Mouse (Mus musculus): ENCODE measurements around the gene Tubb1.

Tubb1 gene

DNA sequence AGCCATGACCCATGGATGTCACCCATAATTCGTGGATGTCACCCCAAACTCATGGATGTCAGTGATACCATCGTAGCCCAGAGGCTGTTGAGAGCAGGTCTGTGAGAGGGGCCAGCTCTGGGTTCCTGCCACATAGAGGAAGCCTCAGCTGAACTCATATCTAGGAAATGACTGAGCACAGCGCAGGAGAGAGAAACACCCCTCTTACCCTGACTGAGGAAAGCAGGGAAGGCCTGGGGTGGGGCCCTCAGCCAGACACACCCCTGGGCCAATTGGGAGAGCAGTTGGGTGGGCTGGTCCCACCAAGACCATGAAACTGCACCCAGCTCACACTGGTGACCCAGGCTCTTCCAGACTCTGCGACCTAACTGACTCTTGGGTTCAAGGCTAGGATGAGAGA, at the start of gene Tubb1:
TSS of gene Tubb1 (plus strand) at position 343 of the 400 bp plus-strand sequence.
- DNase-seq (ENCODE audit: low spot score in 2 of 2): no peak

DNA sequence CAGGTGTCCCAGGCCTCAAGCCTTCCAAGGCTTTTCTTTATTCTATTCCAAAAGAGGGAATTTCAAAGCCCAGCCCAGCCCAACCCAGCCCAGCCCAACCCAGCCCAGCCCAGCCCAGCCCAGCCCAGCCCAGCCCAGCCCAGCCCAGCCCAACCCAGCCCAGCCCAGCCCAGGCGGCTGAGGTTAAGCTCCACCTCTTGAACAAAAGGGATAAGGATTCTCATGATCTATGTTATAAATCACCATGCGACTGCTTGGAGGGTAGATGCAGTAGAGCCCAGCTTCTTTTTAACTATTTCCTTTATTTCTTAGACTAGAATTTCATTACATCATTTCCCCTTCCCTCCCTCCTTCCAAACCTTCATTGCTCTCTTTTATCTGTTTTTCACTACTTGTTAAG, 40.3 kb upstream of the Tubb1 start:
- no peak for DNase-seq (ENCODE audit: low spot score in 2 of 2)

DNA sequence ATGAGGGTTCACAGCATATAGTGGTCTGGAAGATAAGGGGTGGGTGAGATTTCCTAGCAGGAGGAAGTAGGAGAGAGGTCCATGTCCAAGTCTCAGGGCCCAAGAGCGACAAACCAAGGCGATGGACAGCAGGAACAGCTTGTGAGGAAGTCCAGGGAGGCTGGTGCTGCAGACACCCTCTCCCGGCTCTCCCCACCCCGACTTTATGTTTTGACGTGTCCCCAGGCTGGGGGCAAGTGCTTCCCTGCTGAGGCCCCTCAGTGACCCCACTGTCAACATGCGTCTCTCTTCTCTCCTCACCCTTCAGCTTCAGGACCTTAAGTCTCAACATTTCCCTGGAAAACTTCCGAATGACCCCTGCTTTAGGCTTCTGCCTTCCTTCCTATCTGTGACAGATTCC, 37.4 kb upstream of the Tubb1 start:
- no peak for DNase-seq (ENCODE audit: low spot score in 2 of 2)

DNA sequence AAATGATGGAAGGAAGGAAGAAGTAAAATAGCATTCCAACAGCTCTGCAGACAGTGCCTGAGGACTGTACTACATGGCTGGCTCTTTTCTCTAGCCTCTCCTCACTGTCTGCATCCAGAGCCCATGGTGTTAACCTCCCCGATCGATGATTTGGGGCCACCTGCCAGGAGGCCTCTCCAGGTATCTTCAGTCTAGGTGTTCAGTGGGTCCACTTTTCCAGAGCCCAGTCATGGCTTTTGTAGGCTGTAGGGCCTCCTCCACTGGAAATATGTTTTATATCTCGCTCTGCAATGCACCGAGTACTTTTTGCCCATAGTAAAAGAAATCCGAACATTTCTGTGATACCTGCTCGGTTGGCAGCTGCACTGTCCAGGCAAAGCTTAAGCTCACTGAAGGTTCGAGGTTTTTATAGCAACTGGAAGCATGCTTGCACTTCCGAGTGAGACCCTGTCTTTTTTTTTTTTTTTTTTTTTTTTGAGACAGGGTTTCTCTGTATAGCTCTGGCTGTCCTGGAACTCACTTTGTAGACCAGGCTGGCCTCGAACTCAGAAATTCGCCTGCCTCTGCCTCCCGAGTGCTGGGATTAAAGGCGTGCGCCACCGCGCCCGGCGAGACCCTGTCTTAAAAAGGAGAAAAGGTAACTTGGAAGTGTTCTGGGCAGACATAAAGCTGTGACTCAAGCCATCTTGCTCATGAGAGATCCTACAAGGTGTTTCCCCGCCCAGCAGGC, 35.3 kb upstream of the Tubb1 start:
- DNase-seq (ENCODE audit: low spot score in 2 of 2): no peak

DNA sequence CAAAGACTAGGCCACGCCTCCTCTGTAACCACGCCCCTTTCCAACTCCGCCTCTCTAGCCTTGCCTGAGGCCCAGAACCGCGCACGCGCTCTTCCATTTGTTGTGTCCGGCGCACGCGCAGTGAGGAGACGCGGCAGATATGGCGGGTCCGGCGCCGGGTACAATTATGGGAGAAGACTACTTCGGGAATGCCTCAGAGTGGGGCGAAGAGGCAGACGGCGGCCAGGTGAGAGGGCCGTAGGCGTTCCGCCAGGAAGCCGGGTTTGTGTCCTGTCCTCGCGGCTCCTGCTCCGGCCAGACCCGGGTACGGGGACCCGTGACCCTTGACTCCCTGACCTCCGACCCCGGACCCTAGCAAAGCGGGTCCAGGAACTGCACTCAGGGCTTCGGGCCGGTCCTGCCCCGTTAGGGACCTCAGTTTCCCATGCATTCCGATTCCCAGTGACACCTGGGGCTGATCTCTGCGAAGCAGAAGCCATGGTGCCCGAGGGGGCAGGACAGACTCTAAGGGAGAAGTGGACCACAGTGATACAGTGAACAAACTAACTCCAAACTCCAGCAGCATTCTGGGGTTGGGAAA, 34.7 kb upstream of the Tubb1 start, which contains the start of gene Nelfcd:
TSS of gene Nelfcd (plus strand) at position 74 of the 580 bp plus-strand sequence.
- peak; percentile 89 to 96 for DNase-seq (ENCODE audit: low spot score in 2 of 2)

DNA sequence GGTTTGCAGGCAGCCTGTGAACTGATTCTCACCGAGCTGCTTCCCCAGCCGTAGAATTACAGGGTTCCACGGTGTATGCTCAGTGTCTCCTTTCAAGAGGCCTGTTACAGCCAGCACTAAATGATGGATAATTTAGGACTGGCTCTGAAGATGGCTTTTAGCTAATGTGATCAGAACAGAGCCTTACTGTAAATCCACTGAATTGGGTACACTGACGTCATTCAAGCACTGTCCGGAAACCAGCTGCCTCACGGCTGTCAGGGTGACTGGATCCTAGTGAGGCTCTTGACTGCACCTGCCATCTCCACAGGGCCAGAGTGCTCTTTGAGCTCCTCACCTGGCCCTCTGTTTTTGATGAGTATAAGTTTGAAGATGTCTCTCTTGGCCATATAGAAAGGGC, 29.4 kb upstream of the Tubb1 start:
- DNase-seq (ENCODE audit: low spot score in 2 of 2): no peak

DNA sequence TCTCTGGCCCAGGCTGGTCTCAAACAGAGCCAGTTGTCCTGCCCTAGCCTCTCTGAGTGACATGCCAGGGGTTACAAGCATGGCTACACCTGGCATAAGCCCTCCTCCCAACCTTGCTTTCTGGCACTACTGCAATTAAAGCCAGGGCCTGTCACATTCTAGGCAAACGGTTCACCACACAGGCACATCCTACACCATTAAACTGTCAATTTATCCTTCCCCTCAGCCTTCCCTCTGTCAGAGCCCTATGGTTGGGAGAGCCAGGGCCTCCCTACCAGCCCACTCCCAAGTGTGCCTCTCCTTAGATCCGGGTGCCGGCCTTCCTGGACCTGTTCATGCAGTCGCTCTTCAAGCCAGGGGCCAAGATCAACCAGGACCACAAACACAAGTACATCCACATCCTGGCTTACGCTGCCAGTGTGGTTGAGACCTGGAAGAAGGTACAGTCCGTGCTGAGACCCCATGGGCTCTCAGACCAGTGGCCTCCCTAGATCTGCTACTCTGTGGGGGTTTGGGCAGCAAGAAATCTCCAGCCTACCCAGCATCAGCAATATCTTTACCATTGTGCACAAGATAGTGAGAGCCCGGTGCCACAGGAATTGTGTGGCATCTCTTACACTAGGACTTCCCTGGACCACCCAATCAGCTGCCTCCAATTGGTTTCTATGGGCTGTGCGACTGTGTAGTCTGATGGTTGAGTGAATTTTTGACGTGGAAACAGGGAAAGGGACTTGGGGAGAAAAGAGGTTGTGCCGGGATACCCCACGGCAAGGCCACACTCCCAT, 26.0 kb upstream of the Tubb1 start:
- DNase-seq (ENCODE audit: low spot score in 2 of 2): no peak

DNA sequence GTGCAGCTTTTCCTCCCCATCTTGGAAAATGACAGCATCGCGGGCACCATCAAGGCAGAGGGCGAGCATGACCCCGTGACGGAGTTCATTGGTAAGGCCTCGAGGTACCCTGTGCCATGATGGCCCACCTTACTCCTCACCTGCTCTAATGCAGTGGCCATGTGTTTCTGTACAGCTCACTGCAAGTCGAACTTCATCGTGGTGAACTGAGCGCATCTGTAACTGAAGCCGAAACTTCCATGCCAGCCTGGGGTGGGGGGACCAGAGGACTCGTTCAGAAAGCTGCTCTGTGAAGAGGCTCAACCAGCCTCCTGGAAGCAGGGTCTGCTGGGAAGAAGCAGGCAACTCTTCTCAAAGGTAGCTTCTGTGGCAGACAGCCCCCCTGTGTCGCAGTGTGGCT, 23.6 kb upstream of the Tubb1 start:
- no peak for DNase-seq (ENCODE audit: low spot score in 2 of 2)

DNA sequence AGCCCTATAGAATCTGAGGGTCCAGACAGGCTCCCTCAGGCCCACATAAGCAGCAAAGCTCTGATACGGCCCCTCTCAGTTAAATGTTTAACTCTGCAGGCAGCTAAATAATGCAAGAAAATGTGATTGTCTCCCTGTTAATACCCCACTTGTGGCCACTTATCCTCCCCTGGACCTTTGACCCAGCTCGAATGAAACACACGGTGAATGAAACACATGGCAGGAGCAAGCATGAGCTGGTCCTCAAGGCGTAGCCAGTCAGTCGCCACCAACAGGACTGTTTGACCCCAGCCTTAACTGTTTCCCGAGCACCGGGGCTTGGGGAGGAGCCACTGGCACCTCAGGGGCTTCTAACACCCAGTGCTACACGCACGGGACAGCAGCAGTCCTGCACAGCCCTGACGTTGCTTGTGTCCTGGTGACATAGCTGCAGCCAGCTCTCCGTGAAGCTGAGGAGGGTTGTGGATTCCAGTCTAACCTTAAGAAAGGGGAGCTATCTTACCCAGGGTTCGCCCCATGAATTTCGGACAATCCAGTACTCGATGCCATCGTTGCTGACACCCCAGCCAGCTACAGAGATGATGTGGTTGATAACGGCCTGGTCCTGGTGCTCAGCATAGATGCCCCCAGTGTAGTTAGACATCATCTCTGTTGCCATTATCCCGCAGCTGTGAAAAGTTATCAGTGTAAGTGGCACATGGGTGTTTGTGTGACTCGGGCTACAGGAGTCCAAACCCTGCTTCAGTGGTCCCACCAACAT, 22.2 kb upstream of the Tubb1 start:
- no peak for DNase-seq (ENCODE audit: low spot score in 2 of 2)

DNA sequence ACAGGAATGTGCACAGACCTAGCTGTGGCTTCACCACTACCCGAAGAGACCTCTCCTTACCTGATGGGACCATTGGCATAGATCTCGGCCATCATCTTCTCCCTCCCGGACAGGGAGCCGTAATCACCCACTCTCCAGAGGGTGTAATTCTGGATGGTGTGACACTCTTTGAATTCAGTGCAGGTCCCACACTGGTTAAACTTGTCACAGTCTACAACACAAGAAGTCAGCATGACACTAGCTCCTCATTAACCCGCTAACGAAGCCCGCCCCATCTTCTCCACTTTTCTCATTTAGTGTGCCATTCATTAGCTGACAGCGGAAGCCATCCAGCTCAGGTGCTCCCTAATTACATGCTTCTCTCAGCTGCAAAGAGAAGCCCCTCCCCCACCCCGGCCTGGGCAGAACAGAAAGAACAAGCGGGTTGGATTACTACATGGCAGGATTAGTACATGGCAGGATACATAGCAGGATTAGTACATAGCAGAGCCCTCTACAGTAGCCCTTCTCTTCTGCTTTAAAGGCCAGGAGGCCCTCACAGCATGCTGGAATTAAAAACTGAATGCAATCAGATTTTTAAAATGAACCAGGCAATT, 21.4 kb upstream of the Tubb1 start:
- no peak for DNase-seq (ENCODE audit: low spot score in 2 of 2)

DNA sequence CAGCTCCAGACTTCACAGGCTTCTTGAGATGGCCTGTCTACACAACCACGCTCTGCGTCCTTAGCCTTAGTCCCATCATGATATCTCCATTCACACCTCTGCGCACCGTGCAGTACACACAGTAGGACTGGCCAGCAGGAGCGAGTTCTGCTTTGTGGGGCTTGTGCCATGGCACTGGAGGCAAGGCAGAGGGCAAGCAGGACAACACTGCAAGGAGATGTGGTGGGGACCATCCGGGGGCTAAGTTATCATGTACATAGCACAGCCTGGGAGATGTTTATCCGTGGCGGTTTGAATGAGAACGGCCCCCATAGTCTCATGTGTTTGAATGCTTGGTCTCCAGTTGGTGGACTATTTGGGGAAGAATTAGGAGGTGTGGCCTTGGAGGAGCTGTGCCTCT, 15.6 kb upstream of the Tubb1 start:
- no peak for DNase-seq (ENCODE audit: low spot score in 2 of 2)

DNA sequence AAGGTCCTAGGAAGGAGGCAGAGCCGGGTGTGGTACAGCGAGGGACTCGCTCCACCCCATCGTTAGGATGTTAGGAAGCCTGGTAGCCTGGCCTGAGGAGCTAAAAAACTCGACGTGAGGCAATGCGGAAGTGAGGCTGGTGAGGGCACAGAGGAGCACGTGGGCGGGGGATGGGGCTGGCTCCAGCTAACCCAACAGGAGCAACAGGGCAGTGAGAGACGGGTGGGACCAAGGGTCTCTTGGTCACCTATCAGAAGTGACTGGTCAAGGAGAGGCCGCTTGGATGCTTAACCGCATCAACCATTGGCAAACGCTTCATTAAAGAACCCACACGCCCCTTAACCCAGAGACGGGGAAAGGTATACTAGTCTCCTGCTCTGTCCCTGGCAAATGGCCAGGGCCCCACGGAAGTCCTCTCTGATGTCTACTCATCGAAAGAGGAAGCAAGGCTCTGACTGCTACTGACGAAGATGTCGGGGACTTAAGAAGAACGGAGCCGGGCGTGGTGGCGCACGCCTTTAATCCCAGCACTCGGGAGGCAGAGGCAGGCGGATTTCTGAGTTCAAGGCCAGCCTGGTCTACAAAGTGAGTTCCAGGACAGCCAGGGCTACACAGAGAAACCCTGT, 14.3 kb upstream of the Tubb1 start:
- DNase-seq (ENCODE audit: low spot score in 2 of 2): no peak

DNA sequence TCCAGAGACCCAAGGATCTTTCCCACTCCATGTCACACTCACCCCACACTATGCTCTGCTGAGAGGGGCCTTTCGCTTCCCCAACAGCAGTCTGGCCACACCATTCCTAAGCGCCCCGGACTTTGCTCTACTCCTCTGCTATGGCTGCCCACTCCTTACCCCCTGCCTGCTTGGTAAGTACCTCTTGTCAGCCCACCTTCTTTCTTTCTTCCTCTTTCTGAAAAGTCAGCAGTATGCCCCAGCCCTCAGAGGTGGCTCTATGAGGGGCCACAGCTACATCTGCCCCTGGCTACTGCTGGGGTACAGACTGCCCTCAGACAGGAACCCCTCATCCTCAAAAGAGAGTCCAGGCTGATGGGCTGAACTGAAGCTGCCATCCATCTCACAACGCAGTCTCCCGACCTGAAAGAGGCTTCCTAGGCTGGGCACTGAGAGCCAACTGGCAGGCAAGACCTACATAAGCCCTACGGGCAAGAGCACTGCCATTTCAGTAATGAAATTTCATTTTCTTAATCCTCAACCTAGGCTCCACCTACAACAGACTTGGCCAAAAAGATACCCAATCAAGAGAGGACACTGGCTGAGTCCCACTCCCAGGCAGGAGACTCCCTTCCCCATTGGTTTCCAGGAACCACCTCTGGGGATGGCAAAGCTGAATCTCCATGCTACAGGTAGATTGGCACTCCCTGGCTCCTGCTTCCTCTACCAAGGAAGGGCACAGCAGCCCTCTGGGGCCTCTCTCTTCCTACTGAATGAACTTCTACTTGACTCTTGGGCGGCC, 13.4 kb upstream of the Tubb1 start:
- no peak for DNase-seq (ENCODE audit: low spot score in 2 of 2)

DNA sequence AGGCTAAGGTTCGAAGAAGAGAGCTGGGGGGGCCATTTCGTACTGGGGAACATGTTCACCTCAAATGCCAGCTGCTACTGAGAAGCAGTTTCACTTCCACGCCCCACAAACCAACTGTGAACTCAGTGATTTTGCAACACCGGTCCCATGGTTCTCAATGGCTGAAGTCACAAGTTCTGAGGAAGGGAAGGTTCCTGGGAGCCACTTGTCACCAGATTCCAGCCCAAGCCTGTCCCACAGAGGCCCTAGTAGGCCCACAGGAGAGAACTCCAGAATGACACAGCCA, 12.9 kb upstream of the Tubb1 start:
- DNase-seq (ENCODE audit: low spot score in 2 of 2): no peak

DNA sequence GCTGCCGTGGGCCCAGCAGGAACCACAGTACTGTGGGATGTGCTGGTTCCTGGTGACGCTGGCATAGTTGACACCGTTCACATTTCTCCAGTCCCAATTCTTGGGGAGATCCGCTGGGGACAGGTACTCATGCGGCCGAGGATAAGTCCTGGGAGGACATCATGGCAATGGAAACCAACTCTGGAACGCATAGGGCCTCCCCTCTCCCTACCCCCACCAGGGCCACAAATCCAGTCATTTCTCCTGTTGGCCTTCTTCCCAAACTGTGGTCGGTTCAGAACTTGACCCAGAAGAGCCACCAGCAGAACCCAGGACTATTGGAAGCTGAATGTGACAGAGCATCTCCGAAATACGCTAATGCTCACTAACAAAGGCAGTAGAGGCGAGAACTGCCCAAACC, 12.3 kb upstream of the Tubb1 start:
- DNase-seq (ENCODE audit: low spot score in 2 of 2): no peak

DNA sequence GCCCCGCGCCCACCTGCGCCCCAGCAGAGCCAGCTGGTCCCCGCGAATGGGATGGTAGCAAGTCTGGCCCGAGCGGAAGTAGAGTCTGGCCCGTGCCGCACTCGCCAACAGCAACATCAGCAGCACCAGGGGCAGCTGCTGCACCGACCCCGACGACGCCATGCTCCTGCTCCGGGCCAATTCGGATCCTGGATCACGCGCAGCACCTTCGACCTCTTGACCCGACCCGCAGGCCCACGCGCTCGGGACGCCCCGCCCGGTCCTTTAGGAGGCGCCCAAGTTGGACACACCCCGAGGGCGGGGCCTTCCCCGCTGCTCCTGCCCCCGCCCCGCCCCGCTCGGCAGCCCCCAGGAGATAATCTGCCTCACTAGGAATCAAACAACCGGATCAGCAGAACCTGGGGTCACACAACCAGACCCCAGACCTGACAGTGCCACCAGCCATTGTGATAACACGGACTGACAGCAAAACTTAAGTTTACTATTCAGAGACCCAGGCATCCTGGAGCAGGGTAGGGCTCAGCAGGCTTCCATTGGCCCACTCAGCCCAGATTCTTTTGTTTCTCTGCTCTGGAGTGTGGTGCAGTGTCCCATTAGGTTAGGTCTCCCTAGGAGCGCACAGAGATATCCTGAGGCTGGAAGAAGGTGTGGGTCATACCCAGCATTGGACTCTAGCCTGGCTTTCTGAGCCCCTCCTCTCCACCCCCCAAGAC, 11.6 kb upstream of the Tubb1 start, which contains the start of gene Ctsz:
TSS of gene Ctsz (minus strand) at position 303 of the 713 bp plus-strand sequence.
- peak; percentile 45 to 63 for DNase-seq (ENCODE audit: low spot score in 2 of 2)

DNA sequence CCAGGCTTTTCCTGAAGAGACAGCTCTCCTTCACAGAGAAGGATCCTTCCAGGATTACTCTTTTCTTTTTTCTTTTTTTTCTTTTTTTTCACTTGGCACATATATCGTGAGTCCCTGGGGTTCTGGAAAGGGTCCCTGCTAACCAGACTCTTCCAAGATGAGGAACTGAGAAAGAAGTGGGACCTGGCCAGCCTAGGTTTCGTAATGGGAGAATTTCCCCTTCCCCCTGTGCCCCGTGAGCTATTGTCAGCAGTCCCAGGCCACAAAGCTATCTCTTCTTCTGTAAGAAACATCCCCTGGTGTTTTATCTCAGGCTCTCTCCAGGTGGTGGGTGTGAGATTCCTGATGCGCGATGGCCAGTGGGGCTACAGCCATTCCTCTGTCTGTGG, 11.1 kb upstream of the Tubb1 start:
- DNase-seq (ENCODE audit: low spot score in 2 of 2): no peak

DNA sequence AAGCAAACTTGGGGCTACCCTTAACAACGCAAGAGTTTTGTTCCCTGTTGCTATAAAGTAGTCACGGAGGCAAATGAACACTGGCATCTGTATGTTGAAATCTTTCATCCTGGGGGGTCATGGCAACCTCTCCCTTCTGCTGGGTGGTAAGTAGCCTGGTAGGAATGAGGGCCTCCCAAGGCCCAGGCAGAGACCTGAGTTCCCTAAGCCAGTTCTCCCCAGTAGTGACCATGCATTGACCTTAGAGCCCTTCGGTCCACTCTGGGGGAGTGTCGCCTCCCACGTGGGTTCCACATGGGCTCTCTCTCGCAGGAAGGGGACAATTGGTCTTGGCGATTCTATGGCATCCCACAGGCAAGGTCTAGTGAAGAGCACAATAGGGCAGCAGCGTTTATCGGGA, 10.5 kb upstream of the Tubb1 start:
- DNase-seq (ENCODE audit: low spot score in 2 of 2): no peak

DNA sequence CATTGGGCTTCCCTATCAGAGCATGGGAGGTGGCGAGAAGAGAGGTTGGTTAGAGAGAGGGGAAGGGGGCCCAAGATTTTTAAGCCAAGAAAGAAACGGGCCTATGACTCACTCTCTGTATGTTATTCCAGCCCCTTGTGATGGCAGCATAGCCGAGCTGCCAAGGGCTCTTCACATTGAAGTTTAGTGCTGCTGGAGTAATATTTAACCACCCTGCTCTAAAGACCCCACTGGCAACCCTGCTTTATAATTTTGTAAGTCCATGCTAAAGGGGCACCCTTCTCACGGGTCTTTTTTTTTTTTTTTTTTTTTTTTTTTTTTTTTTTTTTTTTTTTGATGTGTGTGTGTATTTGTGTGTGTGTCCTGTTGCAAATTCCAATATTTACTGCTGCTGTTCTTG, 8.6 kb upstream of the Tubb1 start:
- no peak for DNase-seq (ENCODE audit: low spot score in 2 of 2)

DNA sequence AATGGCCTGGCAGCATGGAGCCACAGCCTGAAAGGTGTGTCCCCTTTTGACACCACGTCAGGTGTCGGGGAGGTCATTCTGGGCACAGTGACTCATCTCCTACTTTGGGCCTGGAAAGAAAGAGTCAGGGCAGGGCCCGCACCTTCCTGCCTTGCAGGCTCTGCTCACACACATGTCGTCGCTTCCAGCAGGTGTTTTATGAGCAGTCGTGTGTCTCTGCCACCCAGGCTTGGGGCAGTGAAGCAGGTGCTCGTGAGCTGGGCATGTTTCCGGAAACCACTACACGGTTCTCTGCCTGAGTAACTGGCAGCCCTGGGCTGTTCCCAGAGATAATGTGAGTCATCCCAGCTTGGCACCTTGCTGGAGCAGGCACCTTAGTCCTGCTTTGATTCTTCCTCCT, 8.0 kb upstream of the Tubb1 start:
- peak in 1 of 2 experiments; percentile 16 for DNase-seq (ENCODE audit: low spot score in 2 of 2)
